Mouse (Mus musculus): ENCODE measurements around the gene Cacnb3. TPM values are rescaled to one million over a fixed set of nuclear protein-coding genes. Genes with fewer than 3 reads are reported as not detected.

Gene Cacnb3
- polyA plus RNA-seq, 1 experiment from 2014 or later = 48.2 TPM

DNA sequence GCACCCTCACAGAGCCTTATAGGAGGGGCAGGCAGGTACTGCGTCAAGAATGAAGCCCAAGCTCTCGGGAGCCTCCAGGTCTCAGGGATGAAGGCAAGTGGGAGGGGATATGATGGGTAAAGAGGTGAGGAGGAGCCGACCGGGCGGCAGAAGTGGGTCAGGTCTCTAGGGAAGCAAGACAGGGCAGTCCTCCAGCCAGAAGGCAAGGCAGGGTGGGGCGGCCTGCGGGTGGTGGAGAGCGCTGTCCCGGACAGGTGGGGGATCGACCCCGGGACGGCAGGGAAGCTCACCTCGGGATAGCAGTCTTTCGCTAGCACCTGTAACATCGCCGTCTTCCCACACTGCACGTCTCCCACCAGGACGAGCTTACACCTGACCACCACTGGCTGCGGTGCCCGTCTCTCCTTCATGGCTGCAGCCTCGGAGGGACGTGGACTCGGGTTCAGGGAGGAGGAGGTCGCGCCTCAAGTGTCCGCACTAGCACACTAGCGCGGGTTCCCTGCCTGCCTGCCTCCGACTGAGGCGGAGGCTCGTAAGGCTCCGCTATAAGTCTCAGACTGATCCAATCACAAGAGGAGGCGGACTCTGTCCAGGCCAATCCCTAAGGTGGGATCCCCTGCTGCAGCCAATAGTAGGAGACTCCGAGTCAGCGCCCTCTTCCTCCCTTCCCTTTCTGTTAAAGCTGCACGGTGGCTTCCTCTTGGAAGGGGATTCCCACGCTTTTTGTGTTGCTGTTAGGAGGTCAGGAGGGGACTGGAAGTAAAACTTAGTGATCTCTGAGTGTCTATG lies 46.5 kb downstream of the Cacnb3 start, which contains the start of gene Rnd1:
Rnd1 (minus strand) TSS at position 522 of the 789 bp plus-strand sequence.
- H3K9ac ChIP-seq = no peak within 1 kb of the TSS
- WGBS = under 1% methylated on average over 37 of the region's 37 CpGs
- peaks cover 27% of the 10 kb centered on the region for H3K4me1 ChIP-seq
- H3K27me3 ChIP-seq = peaks cover 50% of the 10 kb centered on the region
- H3K4me2 ChIP-seq (replicated peaks) = peak within 1 kb of the TSS; percentile 84
- ATAC-seq (ENCODE audit: insufficient number of reproducible peaks, low FRiP score, low TSS enrichment, low read depth) = peak; percentile 95
- H3K4me3 ChIP-seq (replicated peaks) = peak within 1 kb of the TSS; percentile 42
- H3K9me3 ChIP-seq (replicated peaks) = no peaks in the 10 kb centered on the region
- H3K36me3 ChIP-seq = no peaks in the 10 kb centered on the region
- H3K27ac ChIP-seq (replicated peaks) = no peak within 1 kb of the TSS

DNA sequence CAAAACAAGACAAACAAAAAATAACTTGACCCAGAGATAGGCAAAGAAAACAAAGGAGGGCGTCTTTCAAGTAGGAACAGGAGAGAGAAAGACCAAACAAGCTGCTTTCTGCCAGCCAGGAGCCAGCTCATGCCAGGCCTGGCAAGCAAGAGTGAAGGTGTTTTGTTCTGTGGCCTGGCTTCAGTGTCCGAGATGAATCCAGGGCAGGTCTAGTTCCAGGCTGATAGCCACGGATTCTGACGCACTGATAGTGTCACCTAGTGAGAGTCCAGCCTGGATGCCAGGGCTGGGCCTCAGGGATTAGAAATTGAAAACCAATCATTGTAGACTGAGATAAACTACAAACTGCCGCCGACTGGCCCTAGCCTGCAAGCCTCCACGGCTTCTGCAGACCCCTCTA lies 47.3 kb downstream of the Cacnb3 start:
- ATAC-seq (ENCODE audit: insufficient number of reproducible peaks, low FRiP score, low TSS enrichment, low read depth) = no peak
- Histone ChIP-seq H3K27me3 (peaks cover 50% of the 10 kb centered on the region), H3K9ac (no peak overlapping the region), H3K9me3 (replicated peaks) (no peaks in the 10 kb centered on the region), H3K36me3 (no peaks in the 10 kb centered on the region), H3K4me2 (replicated peaks) (no peak overlapping the region), H3K27ac (replicated peaks) (no peak overlapping the region), H3K4me1 (peaks cover 27% of the 10 kb centered on the region), H3K4me3 (replicated peaks) (no peak overlapping the region)
- 65% methylated on average over 7 of the region's 7 CpGs for WGBS

DNA sequence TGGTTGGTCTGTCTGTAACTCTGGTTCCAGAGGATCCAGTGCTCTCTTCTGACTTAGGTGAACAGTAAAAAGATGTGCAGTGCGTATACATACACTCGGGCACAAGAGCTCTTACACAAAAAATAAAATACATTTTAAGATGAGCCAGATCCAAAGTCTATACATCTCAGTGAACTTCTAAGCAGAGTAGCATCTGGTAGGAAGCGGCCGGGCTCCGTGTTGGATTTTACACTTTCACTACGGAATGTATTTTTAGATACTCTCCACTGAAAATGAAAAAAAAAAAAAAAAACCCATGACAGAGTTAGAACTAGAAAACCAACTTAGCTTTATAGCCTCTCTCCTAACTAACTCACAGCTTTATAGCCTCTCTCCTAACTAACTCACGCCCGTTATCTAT lies 50.0 kb downstream of the Cacnb3 start:
- peaks cover 28% of the 10 kb centered on the region for H3K27me3 ChIP-seq
- no peak overlapping the region for H3K4me3 ChIP-seq (replicated peaks)

DNA sequence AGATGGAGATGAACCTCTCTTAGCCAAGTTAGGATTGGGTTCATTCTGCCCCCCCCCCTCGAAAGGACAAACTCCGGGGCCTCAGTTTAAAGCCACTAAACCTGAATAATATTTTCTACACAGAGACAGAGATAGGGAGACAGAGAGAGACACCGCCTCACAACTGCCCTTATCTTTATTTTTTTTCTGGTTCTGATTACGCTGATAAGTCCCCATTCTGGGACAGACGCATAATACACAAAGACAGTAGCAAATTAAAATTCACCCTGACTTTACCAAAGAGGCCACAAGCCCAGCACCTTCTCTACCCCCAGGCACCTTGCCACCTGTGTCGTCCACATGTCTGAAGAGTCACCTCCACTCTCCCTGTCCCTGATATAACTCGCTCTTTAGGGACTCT lies 51.0 kb downstream of the Cacnb3 start:
- no peak overlapping the region for H3K4me2 ChIP-seq (replicated peaks)
- no peak overlapping the region for H3K9ac ChIP-seq
- peaks cover 19% of the 10 kb centered on the region for H3K27me3 ChIP-seq
- no peak overlapping the region for H3K4me3 ChIP-seq (replicated peaks)
- peaks cover 10% of the 10 kb centered on the region for H3K4me1 ChIP-seq
- H3K9me3 ChIP-seq (replicated peaks) = no peaks in the 10 kb centered on the region
- WGBS = 71% methylated on average over 7 of the region's 7 CpGs
- no peaks in the 10 kb centered on the region for H3K36me3 ChIP-seq
- no peak overlapping the region for H3K27ac ChIP-seq (replicated peaks)
- no peak for ATAC-seq (ENCODE audit: insufficient number of reproducible peaks, low FRiP score, low TSS enrichment, low read depth)

More for the DNA sequence above, 50.0 kb downstream of the Cacnb3 start:
- peaks cover 20% of the 10 kb centered on the region for H3K4me1 ChIP-seq
- H3K9ac ChIP-seq = no peak overlapping the region
- no peak for ATAC-seq (ENCODE audit: insufficient number of reproducible peaks, low FRiP score, low TSS enrichment, low read depth)
- H3K27ac ChIP-seq (replicated peaks) = no peak overlapping the region
- no peaks in the 10 kb centered on the region for H3K9me3 ChIP-seq (replicated peaks)
- 83% methylated on average over 8 of the region's 8 CpGs for WGBS
- no peak overlapping the region for H3K4me2 ChIP-seq (replicated peaks)
- H3K36me3 ChIP-seq = no peaks in the 10 kb centered on the region

DNA sequence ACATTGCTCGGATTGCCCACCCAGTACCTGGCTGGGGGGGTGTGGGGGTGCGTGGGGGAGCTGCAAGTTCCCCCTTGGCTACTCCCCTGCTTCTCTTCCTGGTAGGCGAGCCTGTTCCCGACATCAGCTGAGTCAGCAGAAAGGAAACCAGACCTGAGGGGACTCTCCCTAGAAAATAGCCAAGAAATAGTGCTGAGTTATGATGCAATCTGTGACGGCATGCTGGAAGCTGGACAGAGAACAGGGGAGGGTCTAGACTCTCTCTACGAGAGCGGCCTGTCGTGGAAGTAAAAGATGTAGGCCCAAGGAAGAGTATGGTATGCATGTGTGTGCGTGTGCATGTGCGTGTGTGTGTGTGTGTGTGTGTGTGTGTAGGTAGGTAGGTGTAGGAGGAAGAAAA lies 52.5 kb downstream of the Cacnb3 start:
- no peak overlapping the region for H3K4me2 ChIP-seq (replicated peaks)
- no peak overlapping the region for H3K27ac ChIP-seq (replicated peaks)
- ATAC-seq (ENCODE audit: insufficient number of reproducible peaks, low FRiP score, low TSS enrichment, low read depth) = no peak
- H3K36me3 ChIP-seq = no peaks in the 10 kb centered on the region
- H3K27me3 ChIP-seq = peaks cover 5% of the 10 kb centered on the region
- H3K4me3 ChIP-seq (replicated peaks) = no peak overlapping the region
- H3K9me3 ChIP-seq (replicated peaks) = no peaks in the 10 kb centered on the region
- H3K4me1 ChIP-seq = no peaks in the 10 kb centered on the region
- H3K9ac ChIP-seq = no peak overlapping the region
- WGBS = 58% methylated on average over 10 of the region's 10 CpGs

DNA sequence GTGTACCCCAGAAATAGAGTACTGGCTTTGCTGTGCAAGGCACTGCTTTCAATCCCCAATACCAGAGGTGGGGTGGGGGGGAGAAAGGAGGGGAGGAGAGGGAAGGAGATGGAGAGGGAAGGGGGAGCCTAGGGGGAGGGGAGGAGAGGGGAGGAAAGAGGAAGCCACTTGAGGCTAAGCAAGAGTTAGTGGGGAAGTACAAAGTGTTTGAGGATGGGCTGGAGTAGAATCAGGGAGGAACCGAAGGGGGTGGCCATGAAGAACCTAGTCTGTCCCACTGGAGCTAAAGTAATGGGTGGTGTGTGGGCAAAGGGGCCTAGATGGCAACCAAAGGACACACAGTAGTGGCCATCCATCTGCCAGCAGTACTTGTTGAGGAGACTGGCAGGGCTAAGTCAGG lies 53.1 kb downstream of the Cacnb3 start:
- Histone ChIP-seq H3K4me2 (replicated peaks) (no peak overlapping the region), H3K27ac (replicated peaks) (no peak overlapping the region), H3K4me1 (no peaks in the 10 kb centered on the region), H3K9ac (no peak overlapping the region), H3K27me3 (no peaks in the 10 kb centered on the region), H3K9me3 (replicated peaks) (no peaks in the 10 kb centered on the region), H3K36me3 (no peaks in the 10 kb centered on the region), H3K4me3 (replicated peaks) (no peak overlapping the region)
- no peak for ATAC-seq (ENCODE audit: insufficient number of reproducible peaks, low FRiP score, low TSS enrichment, low read depth)
- 76% methylated on average over 1 of the region's 1 CpGs for WGBS

DNA sequence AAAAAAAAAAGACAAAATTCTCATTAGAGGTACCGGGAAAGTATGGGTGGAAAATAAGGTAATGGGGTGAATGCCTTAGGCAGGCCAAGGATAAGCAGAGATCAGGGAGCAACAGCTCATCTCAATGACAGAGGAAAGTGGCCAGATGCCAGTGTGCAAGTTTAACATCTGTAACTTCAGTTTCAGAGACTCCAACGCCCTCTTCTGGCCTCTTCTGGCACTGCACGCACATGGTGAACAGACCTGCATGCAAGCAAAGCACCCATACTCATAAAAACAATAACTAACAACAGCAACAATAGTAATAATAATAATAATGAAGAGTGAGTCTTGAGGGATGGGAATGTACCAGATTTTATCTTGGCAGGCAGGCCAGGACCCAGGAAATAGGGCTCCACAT lies 55.3 kb downstream of the Cacnb3 start:
- H3K4me1 ChIP-seq = no peaks in the 10 kb centered on the region
- H3K27ac ChIP-seq (replicated peaks) = no peak overlapping the region
- H3K36me3 ChIP-seq = no peaks in the 10 kb centered on the region
- 68% methylated on average over 3 of the region's 3 CpGs for WGBS
- no peak overlapping the region for H3K9ac ChIP-seq
- no peaks in the 10 kb centered on the region for H3K27me3 ChIP-seq
- no peak for ATAC-seq (ENCODE audit: insufficient number of reproducible peaks, low FRiP score, low TSS enrichment, low read depth)
- no peaks in the 10 kb centered on the region for H3K9me3 ChIP-seq (replicated peaks)
- no peak overlapping the region for H3K4me3 ChIP-seq (replicated peaks)
- H3K4me2 ChIP-seq (replicated peaks) = no peak overlapping the region

DNA sequence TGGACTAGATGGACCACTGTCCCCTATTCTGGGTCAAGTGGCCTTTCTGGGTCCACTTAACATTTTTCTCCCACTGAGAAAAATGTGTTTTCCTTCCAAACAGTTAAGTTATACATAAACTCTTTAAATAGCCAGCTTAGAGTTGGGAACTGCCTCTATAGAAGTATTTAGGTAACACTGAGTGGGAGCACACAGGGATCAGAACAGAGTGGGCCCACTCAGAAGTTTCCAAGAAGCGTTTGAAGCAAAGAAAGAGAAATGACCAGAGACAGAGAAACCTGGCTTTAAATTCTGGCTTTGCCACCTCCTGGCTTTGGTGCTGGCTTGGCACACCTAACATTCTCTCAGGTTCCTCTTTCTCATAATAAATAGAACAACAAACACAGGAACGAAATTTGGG lies 59.0 kb downstream of the Cacnb3 start:
- 85% methylated on average over 2 of the region's 2 CpGs for WGBS

DNA sequence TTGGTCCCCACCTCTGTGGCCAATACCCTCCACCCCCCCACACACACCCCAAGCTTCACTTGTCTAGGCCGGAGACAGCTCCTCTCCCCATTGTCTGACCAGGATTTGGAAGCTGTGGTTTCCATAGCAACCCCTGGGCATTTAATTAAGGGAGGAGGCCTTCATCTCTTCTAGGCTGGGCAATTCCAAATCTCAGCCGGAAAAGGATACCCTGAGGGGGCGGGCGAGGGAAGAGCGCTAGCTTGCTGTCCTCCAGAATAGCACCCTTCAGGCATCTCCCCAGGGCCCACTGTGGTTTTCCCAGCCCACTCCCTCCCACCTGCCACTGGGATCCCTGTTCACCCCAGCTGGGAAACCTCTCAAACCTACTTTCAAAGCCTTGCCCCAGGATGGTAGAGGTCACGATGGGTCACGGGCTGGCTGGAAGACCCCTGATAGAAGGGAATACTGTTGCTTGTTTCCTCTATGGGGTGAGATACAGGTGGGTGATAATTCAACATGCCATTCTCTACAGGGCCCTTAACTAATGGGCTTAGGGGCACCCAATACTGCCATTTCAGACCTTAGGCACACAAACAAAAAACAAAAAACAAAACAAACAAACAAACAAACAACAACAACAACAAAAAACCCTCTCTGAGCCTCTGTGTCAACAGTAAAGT lies 61.0 kb downstream of the Cacnb3 start:
- H3K9ac ChIP-seq = no peak overlapping the region
- H3K4me1 ChIP-seq = peaks cover 12% of the 10 kb centered on the region
- ATAC-seq (ENCODE audit: insufficient number of reproducible peaks, low FRiP score, low TSS enrichment, low read depth) = no peak
- H3K36me3 ChIP-seq = no peaks in the 10 kb centered on the region
- H3K4me3 ChIP-seq (replicated peaks) = no peak overlapping the region
- H3K9me3 ChIP-seq (replicated peaks) = no peaks in the 10 kb centered on the region
- H3K27ac ChIP-seq (replicated peaks) = no peak overlapping the region
- H3K27me3 ChIP-seq = no peaks in the 10 kb centered on the region
- 33% methylated on average over 7 of the region's 7 CpGs for WGBS
- no peak overlapping the region for H3K4me2 ChIP-seq (replicated peaks)

More for the DNA sequence above, 59.0 kb downstream of the Cacnb3 start:
- Histone ChIP-seq H3K36me3 (no peaks in the 10 kb centered on the region), H3K4me1 (peaks cover 12% of the 10 kb centered on the region), H3K4me3 (replicated peaks) (no peak overlapping the region), H3K27me3 (no peaks in the 10 kb centered on the region), H3K9me3 (replicated peaks) (no peaks in the 10 kb centered on the region), H3K9ac (no peak overlapping the region), H3K27ac (replicated peaks) (no peak overlapping the region), H3K4me2 (replicated peaks) (no peak overlapping the region)
- no peak for ATAC-seq (ENCODE audit: insufficient number of reproducible peaks, low FRiP score, low TSS enrichment, low read depth)

DNA sequence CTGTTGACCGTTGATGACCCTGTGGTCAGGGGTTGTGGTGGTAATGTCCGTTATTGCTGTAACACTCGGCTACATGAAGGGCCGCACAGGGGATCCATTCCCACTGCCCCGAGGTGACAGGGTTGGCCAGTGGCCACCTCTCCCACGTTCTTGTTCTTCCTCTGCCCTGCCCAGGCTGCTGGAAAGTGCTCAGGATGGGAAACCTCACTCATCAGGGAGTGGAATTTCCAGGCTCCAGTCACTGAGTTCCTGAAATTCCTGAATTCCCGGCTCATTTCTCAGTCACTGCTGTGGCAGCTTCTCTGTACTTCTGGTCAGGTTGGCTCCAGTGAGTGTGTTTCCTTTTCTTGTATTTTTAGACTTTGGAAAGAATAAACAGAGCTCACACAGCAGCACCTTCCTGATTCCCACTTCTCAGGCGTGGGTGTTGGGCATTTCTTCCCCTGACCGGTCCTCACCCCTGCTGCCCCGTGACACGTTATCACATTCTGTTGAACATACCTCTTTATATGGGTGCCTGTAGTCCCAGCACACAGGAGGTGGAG lies 61.6 kb downstream of the Cacnb3 start:
- no peak overlapping the region for H3K27ac ChIP-seq (replicated peaks)

More for the DNA sequence above, 61.6 kb downstream of the Cacnb3 start:
- Histone ChIP-seq H3K27me3 (no peaks in the 10 kb centered on the region), H3K9me3 (replicated peaks) (no peaks in the 10 kb centered on the region), H3K36me3 (no peaks in the 10 kb centered on the region), H3K4me1 (peaks cover 12% of the 10 kb centered on the region), H3K4me3 (replicated peaks) (no peak overlapping the region), H3K9ac (no peak overlapping the region), H3K4me2 (replicated peaks) (no peak overlapping the region)
- no peak for ATAC-seq (ENCODE audit: insufficient number of reproducible peaks, low FRiP score, low TSS enrichment, low read depth)
- 35% methylated on average over 11 of the region's 11 CpGs for WGBS
